Mouse (Mus musculus) ovary, postnatal 10 days (tissue): ENCODE measurements around the gene Med7.

ENCODE experiments used
- DNase-seq: peaks from one replicate; pipeline ENCODE4 v3.0.0; 2022; ENCODE audit warnings: low spot score

The Med7 gene

GRCm38 (mm10) chr11:46430123-46430522 is 6.6 kb upstream of the Med7 start:
- no peak for DNase-seq

DNA sequence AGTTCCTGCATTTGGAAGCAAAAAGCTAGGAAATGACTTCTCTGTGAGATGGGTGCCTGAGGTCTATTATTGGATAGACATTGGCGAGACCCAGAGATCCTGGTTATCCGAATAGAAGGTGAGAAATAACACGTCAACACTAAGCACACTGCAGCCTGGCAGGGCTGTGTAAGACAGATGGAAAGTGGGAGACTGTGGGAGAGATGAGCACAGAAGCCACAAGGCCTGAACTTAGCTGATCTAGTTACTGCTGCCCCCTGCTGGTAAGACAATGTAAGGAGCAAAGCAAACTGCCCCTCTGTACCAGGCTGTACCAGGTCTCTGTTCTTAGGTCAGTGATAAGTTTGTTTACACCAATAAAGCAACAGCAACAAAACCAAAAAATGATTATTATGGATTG is 5.6 kb upstream of the Med7 start:
- peak; percentile 29 for DNase-seq

- DNase-seq = no peak
Observed at GRCm38 (mm10) chr11:46435363-46435762, 1.4 kb upstream of the Med7 start.

GRCm38 (mm10) chr11:46437459-46438000 is 805 bp downstream of the Med7 start:
- DNase-seq = peak; percentile 3

- DNase-seq = no peak
Observed at GRCm38 (mm10) chr11:46439005-46439543, 2.3 kb downstream of the Med7 start.

DNA sequence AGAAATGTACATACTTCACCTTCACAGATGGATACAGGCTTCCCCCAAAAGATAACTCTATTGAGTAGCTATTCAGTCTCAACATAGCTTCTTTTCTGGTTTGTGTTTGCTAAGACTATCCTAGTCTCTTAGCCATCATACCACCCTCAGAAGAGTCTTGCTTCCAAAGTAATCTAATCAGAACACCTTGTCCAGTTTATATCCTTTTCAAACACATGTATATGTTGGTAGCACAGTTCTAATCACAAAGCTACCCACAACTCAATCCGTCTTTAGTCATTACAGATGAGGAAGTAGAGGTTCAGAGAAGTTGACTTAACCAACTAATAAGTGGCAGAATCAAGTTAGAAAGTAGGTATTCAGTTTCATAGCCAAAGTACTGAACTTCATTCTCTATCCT is 5.0 kb downstream of the Med7 start:
- DNase-seq = no peak

DNA sequence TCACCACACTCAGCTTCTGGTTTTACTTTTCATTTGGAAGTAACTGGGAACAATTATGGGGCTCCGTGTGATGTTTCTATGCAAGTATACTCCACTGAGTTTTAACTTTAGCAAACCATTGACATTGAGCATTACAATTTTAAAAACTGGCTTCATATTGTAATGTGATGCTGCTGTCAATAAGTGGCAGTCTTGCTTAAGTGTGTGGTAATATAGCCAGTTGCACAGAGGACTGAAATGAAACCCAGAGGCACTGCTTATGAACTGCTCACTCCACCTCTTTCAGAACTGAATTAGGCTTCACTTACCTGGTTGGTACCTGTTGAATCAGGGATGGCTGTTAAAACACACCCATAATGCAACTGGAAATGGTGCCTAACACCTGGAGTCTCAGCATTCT is 6.4 kb downstream of the Med7 start:
- DNase-seq = no peak

DNA sequence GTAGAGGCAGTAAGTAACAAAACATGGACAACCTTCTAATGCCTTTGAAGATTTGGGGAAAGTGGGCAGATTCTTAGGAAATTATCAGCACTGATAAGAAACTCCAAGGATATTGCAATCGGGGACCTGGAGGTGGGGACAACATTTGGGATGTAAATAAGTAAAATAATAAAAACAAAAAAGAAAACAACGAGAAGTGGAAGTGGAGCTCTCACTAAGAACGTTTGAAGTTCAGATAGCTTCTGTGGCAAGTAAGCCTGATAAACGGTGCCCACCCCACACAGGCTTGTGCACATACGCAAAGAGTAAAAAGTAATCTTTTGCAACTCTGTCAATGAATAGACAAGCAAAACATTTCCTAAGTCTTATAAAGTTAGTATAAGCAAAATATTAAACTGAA is 7.3 kb downstream of the Med7 start:
- DNase-seq = no peak

- no peak for DNase-seq
Observed at GRCm38 (mm10) chr11:46446150-46446549, 9.4 kb downstream of the Med7 start.

DNA sequence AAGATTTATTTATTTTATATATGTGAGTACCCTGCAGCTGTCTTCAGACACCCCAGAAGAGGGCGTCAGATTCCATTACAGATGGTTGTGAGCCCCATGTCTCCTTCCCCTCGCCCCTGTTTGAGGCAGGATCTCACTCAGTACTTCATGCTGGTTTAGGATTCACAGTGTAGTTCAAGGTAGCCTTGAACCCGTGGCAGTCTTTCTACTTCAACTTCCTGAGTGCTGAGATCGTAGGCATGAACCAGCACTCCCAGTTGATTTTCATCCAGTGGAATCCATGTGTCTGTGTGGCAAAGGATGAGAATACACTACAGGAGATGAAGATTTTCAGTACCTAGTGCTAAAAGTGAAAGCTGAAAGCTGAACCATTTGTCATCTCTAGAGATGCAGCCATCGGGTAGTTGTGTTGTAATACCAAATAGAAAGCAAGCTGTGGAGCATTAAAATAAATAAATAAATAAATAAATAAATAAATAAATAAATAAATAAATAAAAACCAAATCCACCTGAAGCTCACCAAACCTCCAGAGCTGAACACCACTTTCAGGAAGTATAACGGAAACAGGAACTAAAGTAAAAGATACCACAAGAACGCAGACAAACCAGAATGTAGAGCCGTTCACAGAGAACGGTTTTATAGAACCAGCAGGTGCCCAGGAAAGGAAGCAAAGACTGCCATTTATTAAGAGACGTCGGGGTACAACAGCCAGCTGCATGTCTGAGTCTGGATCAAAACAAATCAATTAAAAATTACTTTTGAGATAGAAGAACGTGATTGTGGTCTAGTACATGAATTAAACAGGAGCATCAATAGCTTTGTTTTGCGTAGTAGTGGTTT is 11.1 kb downstream of the Med7 start:
- no peak for DNase-seq

DNA sequence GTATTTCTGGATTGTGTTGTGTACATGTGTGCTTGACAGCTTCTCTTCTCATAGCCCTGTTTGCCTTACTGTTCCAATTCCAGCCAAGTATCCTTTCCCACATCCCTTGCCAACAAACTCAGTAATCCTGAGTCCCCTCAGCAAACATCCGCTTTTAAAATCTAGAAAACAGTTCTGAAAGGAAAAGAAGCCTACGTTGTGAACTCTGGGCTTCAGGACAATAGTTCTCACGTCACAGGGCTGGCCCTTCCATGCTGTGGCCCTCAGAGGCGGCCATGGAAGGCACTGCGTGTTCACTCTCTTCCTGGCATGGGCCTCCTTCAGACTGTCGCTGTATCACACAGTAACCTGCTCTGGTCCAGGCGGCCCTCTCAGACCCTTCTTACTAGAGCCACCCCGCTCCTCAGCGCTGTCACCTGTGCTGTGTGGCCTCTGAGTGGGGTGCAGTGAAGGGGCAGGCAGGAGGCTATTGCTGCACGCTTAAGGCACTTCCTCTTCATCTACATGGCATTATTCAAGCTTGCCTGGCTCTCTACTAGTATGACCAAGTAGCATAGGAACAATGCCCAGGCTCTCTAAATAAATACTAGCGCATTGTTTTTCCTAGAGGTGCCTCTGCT is 12.8 kb downstream of the Med7 start:
- no peak for DNase-seq

- no peak for DNase-seq
Observed at GRCm38 (mm10) chr11:46454453-46455045, 17.8 kb downstream of the Med7 start, which contains the start of gene Havcr2. Gene Havcr2, plus strand, starts transcription at chr11:46454935.

- no peak for DNase-seq
Observed at GRCm38 (mm10) chr11:46459960-46460359, 23.2 kb downstream of the Med7 start.

- DNase-seq = no peak
Observed at GRCm38 (mm10) chr11:46461362-46461761, 24.6 kb downstream of the Med7 start.

DNA sequence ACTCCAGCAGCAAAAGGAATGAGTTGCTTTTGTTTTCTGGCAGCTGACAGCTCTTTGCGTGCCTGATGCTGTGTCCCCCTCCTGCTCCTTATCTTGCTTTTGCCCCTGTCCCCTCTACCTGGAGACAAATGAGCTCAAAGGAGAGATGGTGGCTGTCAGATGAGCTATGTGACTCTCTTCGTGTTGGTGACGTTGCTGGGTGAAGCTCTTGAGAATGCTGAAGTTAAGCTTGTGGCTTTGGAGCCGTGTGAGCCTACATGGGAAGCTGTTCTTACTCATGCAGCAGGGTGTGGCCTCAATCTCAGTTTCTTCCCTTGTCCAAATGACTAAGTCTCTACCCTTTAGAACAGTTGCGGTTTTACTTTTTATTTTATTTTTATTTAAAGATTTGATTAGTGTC is 25.2 kb downstream of the Med7 start:
- no peak for DNase-seq

- no peak for DNase-seq
Observed at GRCm38 (mm10) chr11:46466878-46467277, 30.2 kb downstream of the Med7 start.

DNA sequence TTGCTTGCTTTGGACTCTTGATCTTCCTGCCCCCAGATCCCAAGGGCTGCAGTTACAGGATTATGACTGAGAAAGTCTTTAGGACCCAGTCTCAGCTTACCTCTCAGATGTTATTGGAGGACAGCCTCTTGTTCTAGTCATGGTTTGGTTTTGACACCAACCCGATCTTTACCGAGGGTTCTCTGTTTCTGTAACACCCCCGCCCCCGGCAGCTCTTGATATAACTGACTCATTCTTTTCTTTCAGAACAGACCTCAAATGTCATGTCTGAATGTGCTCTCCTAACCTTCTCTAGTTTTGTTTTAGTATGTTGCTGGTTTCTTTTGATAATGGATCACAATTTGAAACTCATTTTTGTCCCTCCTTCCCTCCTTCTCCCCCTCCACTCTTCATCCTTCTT is 37.5 kb downstream of the Med7 start:
- no peak for DNase-seq

GRCm38 (mm10) chr11:46479311-46479710 is 42.6 kb downstream of the Med7 start:
- DNase-seq = no peak

DNA sequence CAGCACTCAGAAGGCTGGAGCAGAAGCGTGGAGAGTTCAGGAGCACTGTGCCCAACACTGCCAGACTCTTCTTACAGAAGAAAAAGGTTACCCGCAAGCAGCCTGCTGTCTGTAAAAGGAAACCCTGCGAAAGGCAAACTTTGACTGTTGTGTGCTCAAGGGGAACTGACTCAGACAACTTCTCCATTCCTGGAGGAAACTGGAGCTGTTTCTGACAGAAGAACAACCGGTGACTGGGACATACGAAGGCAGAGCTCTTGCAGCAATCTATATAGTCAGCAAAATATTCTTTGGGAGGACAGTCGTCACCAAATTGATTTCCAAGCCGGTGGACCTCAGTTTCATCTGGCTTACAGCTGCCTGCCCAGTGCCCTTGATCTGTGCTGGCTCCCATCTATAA is 43.8 kb downstream of the Med7 start:
- no peak for DNase-seq

- DNase-seq = no peak
Observed at GRCm38 (mm10) chr11:46488231-46488630, 51.5 kb downstream of the Med7 start.

DNA sequence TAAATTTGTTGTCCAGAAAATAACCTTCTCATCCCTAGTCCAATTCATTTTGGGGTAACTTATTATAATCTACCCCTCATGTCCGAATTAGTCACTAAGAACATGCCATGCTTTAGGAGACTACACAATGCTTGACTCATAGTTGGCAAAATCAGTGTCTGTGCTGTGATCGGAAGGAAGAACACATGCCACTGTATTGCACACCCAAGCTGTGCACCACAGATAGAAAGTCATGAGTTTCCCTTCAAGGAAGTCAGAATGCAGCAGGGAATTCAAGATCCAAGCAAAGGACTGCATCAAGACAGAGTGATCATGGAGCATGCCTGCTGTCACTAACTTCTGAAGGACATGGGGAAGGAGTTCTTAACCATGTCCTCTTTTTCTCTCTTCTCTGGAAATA is 51.9 kb downstream of the Med7 start:
- DNase-seq = no peak
